Mouse (Mus musculus) hematopoietic multipotent progenitor cell, adult 10-12 weeks (in vitro differentiated cells): ENCODE data around the gene Flvcr1. TPM values are rescaled to one million over a fixed set of nuclear protein-coding genes. Genes with fewer than 3 reads are reported as not detected.

Experiments
- polyA plus RNA-seq: library from polyadenylated mRNA; stranded (reverse); fragments of >175 nt; gene quantifications from 2 replicates; pipeline ENCODE4 v1.2.3, GENCODE M21; 2012; ENCODE audit warnings: low replicate concordance

Gene Flvcr1
- polyA plus RNA-seq: 10.2 and 33.5 TPM in 2 replicates

DNA sequence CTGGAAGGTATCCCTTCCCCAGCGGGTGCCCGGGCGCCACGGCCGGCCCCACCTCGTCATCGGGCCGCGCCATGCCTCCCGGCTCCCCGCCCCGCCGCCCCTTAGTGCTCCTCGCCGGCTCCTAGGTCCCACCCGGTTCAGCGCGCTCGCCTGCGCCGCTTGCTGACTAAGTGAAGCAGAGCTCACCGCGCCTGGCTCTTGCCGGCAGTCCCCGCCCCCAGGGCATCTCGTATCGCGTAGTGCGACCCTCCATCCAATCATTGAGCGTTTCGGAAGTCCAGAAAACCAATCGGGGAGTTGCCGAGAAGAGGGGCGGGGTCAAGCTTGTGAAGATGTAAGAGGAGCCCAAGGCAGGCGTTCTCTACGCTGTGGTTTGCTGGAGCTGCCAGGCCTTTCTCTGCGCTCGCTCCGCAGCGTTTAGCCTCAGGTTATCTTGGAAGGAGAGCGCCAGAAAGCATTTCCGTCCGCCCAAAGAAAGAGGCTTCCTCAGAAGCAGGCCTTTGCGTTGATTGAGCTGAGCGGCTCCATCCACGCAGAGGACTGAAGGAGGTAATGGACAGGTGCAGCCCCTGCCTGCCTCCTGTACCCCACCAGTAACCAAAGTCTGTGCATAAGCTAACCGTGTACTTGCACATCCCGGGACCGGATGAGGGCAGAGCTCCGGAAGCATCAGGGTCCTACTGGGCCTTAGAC, at the start of gene Flvcr1:
TSS of gene Flvcr1 (minus strand) at position 138 of the 693 bp plus-strand sequence.

DNA sequence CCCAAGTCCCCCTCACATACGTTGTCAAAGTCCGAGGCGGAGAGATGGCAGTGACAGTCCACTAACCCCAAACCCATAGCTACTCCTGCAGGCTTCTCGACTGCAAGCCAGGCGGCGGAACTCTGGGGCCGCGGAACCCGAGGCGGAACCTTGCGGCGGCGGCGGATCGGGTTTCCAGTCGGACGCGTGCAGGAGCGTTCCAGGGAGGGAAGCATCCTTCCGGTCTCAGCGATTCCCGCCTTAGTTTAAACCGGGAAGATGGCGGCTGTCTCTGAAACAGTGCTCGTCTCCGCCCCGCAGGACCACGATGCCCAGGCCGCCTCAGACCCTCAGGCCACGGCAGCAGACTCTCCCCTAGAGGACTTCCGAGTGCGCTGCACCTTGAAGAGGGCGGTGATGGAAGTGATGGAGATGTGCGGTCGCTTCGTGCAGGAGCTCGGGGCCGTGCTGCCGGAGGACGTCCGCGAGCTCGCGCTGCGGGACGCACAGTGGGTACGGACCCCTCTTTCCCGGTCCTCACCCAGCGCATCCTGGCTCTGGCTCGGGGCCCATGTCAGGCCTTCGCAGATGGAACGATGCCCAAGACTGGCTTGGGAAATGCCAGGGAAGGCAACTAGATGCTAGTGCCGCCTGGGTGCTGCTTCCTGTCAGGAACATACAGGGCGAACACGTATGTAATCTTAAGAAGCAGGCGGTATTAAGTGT, 37.0 kb upstream of the Flvcr1 start, which contains the start of the genes Tatdn3 and Nsl1:
TSS of gene Tatdn3 (minus strand) at position 152 of the 705 bp plus-strand sequence.
TSS of gene Nsl1 (plus strand) at position 232 of the 705 bp plus-strand sequence.

DNA sequence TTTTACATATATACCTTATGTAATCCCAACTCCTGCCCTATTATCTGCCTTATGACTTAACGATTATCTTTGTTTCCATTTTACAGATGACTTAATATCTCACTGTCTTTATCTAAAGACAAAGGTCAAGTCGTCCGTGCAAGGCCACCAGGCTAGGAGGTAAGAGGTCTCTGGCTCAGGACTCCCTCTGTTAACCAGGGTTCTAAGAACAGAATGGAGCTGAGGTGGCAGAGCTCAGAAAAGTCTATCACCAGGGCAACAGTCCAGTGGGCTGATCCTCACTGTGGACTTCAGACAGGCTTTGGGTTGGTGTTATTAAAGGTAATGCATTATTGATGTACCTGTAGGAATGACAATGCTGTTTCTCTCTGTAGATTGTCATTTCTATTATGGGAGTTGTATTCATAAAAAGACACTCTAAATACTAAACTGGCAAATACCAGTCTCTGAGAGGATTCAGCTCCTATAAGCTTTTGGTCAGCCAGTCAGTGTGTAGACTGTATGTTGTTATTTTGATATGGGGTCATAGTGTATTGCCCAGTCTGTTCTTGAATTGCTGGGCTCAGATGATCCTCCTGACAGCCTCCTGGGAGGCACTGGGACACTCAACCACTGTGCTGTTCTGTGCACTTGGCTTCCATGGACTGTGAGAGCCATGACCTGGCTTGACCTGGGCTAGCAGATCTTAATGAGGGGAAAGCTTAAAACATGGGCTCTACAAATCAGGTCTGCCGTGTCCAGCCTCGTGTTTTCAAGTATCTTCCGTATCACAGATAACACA, 10.8 kb upstream of the Flvcr1 start, which contains the start of gene Spata45:
TSS of gene Spata45 (plus strand) at position 86 of the 781 bp plus-strand sequence.

DNA sequence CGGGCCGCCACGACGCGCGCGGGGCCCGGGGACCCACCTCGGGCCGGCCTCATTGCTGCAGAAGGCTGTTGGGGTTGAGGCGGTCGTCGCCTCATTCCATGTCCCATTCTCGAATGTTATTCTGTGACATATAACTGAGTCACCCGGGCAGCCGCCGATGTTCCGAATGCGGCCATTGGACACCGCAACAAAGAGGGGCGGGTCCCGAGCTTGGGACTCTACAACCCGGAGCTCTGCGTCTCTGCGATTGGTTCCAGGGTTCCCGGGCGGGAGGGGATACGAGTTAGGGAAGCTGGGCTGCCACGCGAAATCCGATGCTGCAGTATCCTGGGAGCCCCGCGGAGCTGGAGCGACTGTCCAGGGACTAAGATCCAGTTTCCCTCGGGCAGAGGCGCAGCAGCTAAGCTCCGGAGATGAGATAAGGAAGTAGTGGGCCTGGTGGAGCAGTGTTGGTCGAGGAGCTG, 46.8 kb downstream of the Flvcr1 start, which contains the start of gene Vash2:
TSS of gene Vash2 (minus strand) at position 197 of the 464 bp plus-strand sequence.

Other genes with a start within 250 kb of the Flvcr1 start
- gene Rps6kc1, start 114.4 kb downstream of the Flvcr1 start, polyA plus RNA-seq: 13.4 and 23.4 TPM in 2 replicates
- 13.9 and 21.4 TPM in 2 replicates for gene Angel2, start 101.0 kb downstream of the Flvcr1 start, polyA plus RNA-seq
- gene Vash2, start 46.9 kb downstream of the Flvcr1 start, polyA plus RNA-seq: 1.3 and 4.6 TPM in 2 replicates
- gene Spata45, start 10.5 kb upstream of the Flvcr1 start, polyA plus RNA-seq: not detected in 2 replicates
- gene Tatdn3, start 36.8 kb upstream of the Flvcr1 start, polyA plus RNA-seq: 0.60 and 0.80 TPM in 2 replicates
- 2.2 and 3.0 TPM in 2 replicates for gene Nsl1, start 36.9 kb upstream of the Flvcr1 start, polyA plus RNA-seq
- 23.3 and 54.8 TPM in 2 replicates for gene Batf3, start 71.7 kb upstream of the Flvcr1 start, polyA plus RNA-seq
- not detected in 2 replicates for gene Fam71a, start 138.7 kb upstream of the Flvcr1 start, polyA plus RNA-seq
- gene Atf3, start 191.9 kb upstream of the Flvcr1 start, polyA plus RNA-seq: 1.7 and 3.4 TPM in 2 replicates